Mouse (Mus musculus) ZHBTc4 (cell line): ENCODE measurements at regions not wholly inside any gene's neighbourhood (a gene's known extent, or its start where the extent isn't known, plus 50 kb on each side); places are given as distances from the start of the nearest gene placed in this dataset.

Experiments used
- DNase-seq: peaks from one replicate; pipeline ENCODE4 v3.0.0-alpha.2; 2011; ENCODE audit warnings: low read depth, low spot score

- DNase-seq: no peak
These were observed 167.1 kb downstream of the Htr7 start for GRCm38 (mm10) chr19:35890191-35890590.

- DNase-seq: no peak
These were observed 171.0 kb downstream of the Htr7 start for GRCm38 (mm10) chr19:35886270-35886669.

GRCm38 (mm10) chr19:35881810-35882485, 175.4 kb downstream of the Htr7 start:
- DNase-seq: no peak

- DNase-seq: no peak
These were observed 181.8 kb downstream of the Htr7 start for GRCm38 (mm10) chr19:35875464-35875863.

GRCm38 (mm10) chr19:35870720-35871119, 186.6 kb downstream of the Htr7 start:
- DNase-seq: no peak

GRCm38 (mm10) chr19:35868543-35868942, 188.8 kb downstream of the Htr7 start:
- DNase-seq: no peak

- no peak for DNase-seq
These were observed 194.3 kb downstream of the Htr7 start for GRCm38 (mm10) chr19:35863049-35863448.

GRCm38 (mm10) chr19:35861421-35861820, 195.9 kb downstream of the Htr7 start:
- no peak for DNase-seq

- peak; percentile 56 for DNase-seq
These were observed 224.3 kb downstream of the Htr7 start for GRCm38 (mm10) chr19:35832992-35833391.

- no peak for DNase-seq
These were observed 231.2 kb downstream of the Htr7 start for GRCm38 (mm10) chr19:35826074-35826473.

GRCm38 (mm10) chr19:35819626-35820025, 237.7 kb downstream of the Htr7 start:
- DNase-seq: no peak

GRCm38 (mm10) chr19:35794661-35795060, 262.6 kb downstream of the Htr7 start:
- no peak for DNase-seq

GRCm38 (mm10) chr19:35787246-35788021, 269.9 kb downstream of the Htr7 start:
- no peak for DNase-seq

- DNase-seq: peak; percentile 4
These were observed 295.6 kb downstream of the Htr7 start for GRCm38 (mm10) chr19:35761750-35762149.

GRCm38 (mm10) chr19:35759701-35760100, 297.6 kb downstream of the Htr7 start:
- no peak for DNase-seq

GRCm38 (mm10) chr19:35755494-35755893, 301.8 kb downstream of the Htr7 start:
- DNase-seq: no peak

GRCm38 (mm10) chr19:35735754-35736153, 321.6 kb downstream of the Htr7 start:
- DNase-seq: no peak

- DNase-seq: no peak
These were observed 328.8 kb downstream of the Htr7 start for GRCm38 (mm10) chr19:35728436-35729060.
